Mouse (Mus musculus) naive thymus-derived CD4-positive, alpha-beta T cell, adult 2 months (primary cell): Measurements from ENCODE around the gene Gng3.

Experiments used
- DNase-seq: peaks from one replicate; pipeline ENCODE4 v3.0.0-alpha.2; 2011; ENCODE audit warnings: low read depth

Gng3 gene

GRCm38 (mm10) chr19:8803879-8804660 lies 34.9 kb downstream of the Gng3 start:
- no peak for DNase-seq

GRCm38 (mm10) chr19:8803204-8803780 lies 35.7 kb downstream of the Gng3 start:
- no peak for DNase-seq

- peak; percentile 95 for DNase-seq
These were observed 36.7 kb downstream of the Gng3 start, which contains the start of gene Zbtb3 for GRCm38 (mm10) chr19:8802130-8802821. Gene Zbtb3, plus strand, starts transcription at chr19:8802555.

- peak; percentile 40 for DNase-seq
These were observed 40.1 kb downstream of the Gng3 start for GRCm38 (mm10) chr19:8798947-8799315.

- peak; percentile 92 for DNase-seq
These were observed 40.6 kb downstream of the Gng3 start, which contains the start of gene Polr2g for GRCm38 (mm10) chr19:8798264-8798946. Gene Polr2g, minus strand, starts transcription at chr19:8798577.

- no peak for DNase-seq
These were observed 48.8 kb downstream of the Gng3 start for GRCm38 (mm10) chr19:8790171-8790570.

- no peak for DNase-seq
These were observed 49.8 kb downstream of the Gng3 start for GRCm38 (mm10) chr19:8789171-8789570.

GRCm38 (mm10) chr19:8788521-8788920 lies 50.5 kb downstream of the Gng3 start:
- DNase-seq: no peak
